In genomic region chr2:129654233-129654950, GRCm38 (mm10) we compare ENCODE assay signal across 30 mouse cellular contexts. TPM values are rescaled to one million over a fixed set of nuclear protein-coding genes. Genes with fewer than 3 reads are reported as not detected.
A peak's percentile ranks its signal among the peaks of the same experiment; 100 is the strongest.
DNase-seq lines count a peak whose midpoint lies in the region; ATAC-seq and TF ChIP-seq lines count a peak whose summit lies in the region.
"Had no signal": no experiment of that assay in that cellular context is flagged by ENCODE, and none has a peak within 500 bp of the region (broad histone marks: within the 10 kb centered on the region; RNA-seq: fewer than 3 reads in every experiment).

No protein-coding gene starts in this region.

- 84% methylated on average over 4 of the region's 4 CpGs for WGBS in lung, postnatal 0 days
- 85% methylated on average over 4 of the region's 4 CpGs for WGBS in hindbrain, embryonic 12.5 days

- TF ChIP-seq CTCF in lung, postnatal 0 days (IDR thresholded peaks at IDR 0.05), result no peak

- H3K4me1 ChIP-seq in lung, postnatal 0 days (ENCODE audit: insufficient read depth, low read depth, low read length), result no peaks in the 10 kb centered on the region
- no peaks in the 10 kb centered on the region for H3K4me1 ChIP-seq in hindbrain, embryonic 12.5 days
- H3K4me1 ChIP-seq: forebrain, embryonic 13.5 days; hindbrain, embryonic 13.5 days; limb, embryonic 13.5 days had no signal

- H3K4me2 ChIP-seq in lung, postnatal 0 days (replicated peaks; ENCODE audit: low read depth, low read length), result no peak overlapping the region
- no peak overlapping the region for H3K4me2 ChIP-seq in hindbrain, embryonic 12.5 days (replicated peaks)
- H3K4me2 ChIP-seq: forebrain, embryonic 13.5 days; hindbrain, embryonic 13.5 days; limb, embryonic 13.5 days; liver, embryonic 11.5 days; midbrain, embryonic 11.5 days had no signal

- ATAC-seq in frontal cortex, adult (ENCODE audit: low TSS enrichment), result peak; percentile 60; the same call in 1 of the 2 replicates
- ATAC-seq in lung, postnatal 0 days, result no peak
- no peak for ATAC-seq in hindbrain, embryonic 12.5 days (ENCODE audit: low FRiP score)
- no peak for ATAC-seq in activated CD4-positive, CD25-positive, alpha-beta regulatory T cell, adult 4 months
- ATAC-seq: forebrain, embryonic 13.5 days; intestine, embryonic 16.5 days; midbrain, embryonic 16.5 days had no signal

- no peak overlapping the region for H3K27ac ChIP-seq in lung, postnatal 0 days (ENCODE audit: low read length)
- H3K27ac ChIP-seq in hindbrain, embryonic 12.5 days, result no peak overlapping the region
- H3K27ac ChIP-seq: forebrain, embryonic 13.5 days; hindbrain, embryonic 13.5 days; kidney, postnatal 0 days; limb, embryonic 13.5 days had no signal

- peak; percentile 34 for DNase-seq in adrenal gland, adult 2 months
- DNase-seq in adrenal gland, adult 8-10 months, result no peak
- no peak for DNase-seq in frontal cortex, postnatal 36 days (ENCODE audit: low spot score in 2 of 2)
- DNase-seq in lung, postnatal 14 days, result peak; percentile 30
- no peak for DNase-seq in lung, postnatal 0 days (ENCODE audit: low spot score)
- DNase-seq: gastrocnemius, postnatal 10 days; heart, postnatal 36 days; kidney, adult 8-10 months; kidney, postnatal 4 days; layer of hippocampus, postnatal 36 days; spleen, adult 18-20 months; thymus, adult 2 months; thymus, postnatal 36 days had no signal

- H3K27me3 ChIP-seq in lung, postnatal 0 days (replicated peaks; ENCODE audit: insufficient read depth, low read length), result no peaks in the 10 kb centered on the region
- no peaks in the 10 kb centered on the region for H3K27me3 ChIP-seq in hindbrain, embryonic 12.5 days
- H3K27me3 ChIP-seq: CH12.LX; forebrain, embryonic 13.5 days; hindbrain, embryonic 13.5 days; limb, embryonic 13.5 days had no signal

- no peak overlapping the region for H3K4me3 ChIP-seq in lung, postnatal 0 days (ENCODE audit: low read depth, low read length)
- H3K4me3 ChIP-seq in hindbrain, embryonic 12.5 days, result no peak overlapping the region
- H3K4me3 ChIP-seq: forebrain, embryonic 13.5 days; hindbrain, embryonic 13.5 days; limb, embryonic 13.5 days had no signal

- no peak for TF ChIP-seq EP300 in lung, postnatal 0 days (IDR thresholded peaks at IDR 0.05)

- no peak overlapping the region for H3K9ac ChIP-seq in lung, postnatal 0 days (replicated peaks; ENCODE audit: low read depth)
- no peak overlapping the region for H3K9ac ChIP-seq in hindbrain, embryonic 12.5 days
- H3K9ac ChIP-seq: forebrain, embryonic 13.5 days; hindbrain, embryonic 13.5 days; limb, embryonic 13.5 days had no signal

- no peaks in the 10 kb centered on the region for H3K36me3 ChIP-seq in lung, postnatal 0 days (ENCODE audit: insufficient read depth, low read length)
- no peaks in the 10 kb centered on the region for H3K36me3 ChIP-seq in hindbrain, embryonic 12.5 days
- H3K36me3 ChIP-seq: hindbrain, embryonic 13.5 days; limb, embryonic 13.5 days had no signal

- no peaks in the 10 kb centered on the region for H3K9me3 ChIP-seq in lung, postnatal 0 days (ENCODE audit: low read length)
- no peaks in the 10 kb centered on the region for H3K9me3 ChIP-seq in hindbrain, embryonic 12.5 days (replicated peaks)
- H3K9me3 ChIP-seq: forebrain, embryonic 13.5 days; hindbrain, embryonic 13.5 days; limb, embryonic 13.5 days had no signal

RNA-seq across cellular contexts. Expression of gene Pdyn, which starts 45.3 kb away (rescaled TPM):
- under 1 TPM; 0.10 to 0.12 TPM for total RNA-seq in adrenal gland, adult 2 months (2021)
- not detected in 2 replicates for polyA plus RNA-seq in adrenal gland, adult 2 months (2012; rRNA removed)
- under 1 TPM in 3 of 4 experiments, not detected in 1; 0.14 to 0.48 (median 0.43) TPM for total RNA-seq in adrenal gland, adult 8-10 months (2022)
- polyA plus RNA-seq in lung, postnatal 0 days (2015; fragmentation: Nextera tagmentation; extraction: Ambion mirVana), result not detected in 2 replicates
- 7.5 and 10.3 TPM in 2 replicates for polyA plus RNA-seq in hindbrain, embryonic 12.5 days (2016; fragmentation: Nextera tagmentation; extraction: Ambion mirVana)
- polyA plus RNA-seq in activated CD4-positive, CD25-positive, alpha-beta regulatory T cell, adult 4 months (2017; shearing (Covaris generic)), result not detected
- total RNA-seq: CH12.LX; gastrocnemius, postnatal 10 days; granulocyte monocyte progenitor cell, adult 5-6 weeks; heart, postnatal 36 days; neutrophil, adult 5-6 weeks had no signal
- polyA plus RNA-seq: C2C12; liver, embryonic 16.5 days; lung, embryonic 16.5 days had no signal

Comparison
In these comparisons a context has a peak if more than half of its experiments do, and no peak if none do; other contexts are left out.
1. DNase-seq: peak in adrenal gland, adult 2 months (single experiment) and lung, postnatal 14 days (single experiment); none in adrenal gland, adult 8-10 months (single experiment), frontal cortex, postnatal 36 days (0 of 2) and lung, postnatal 0 days (single experiment).